Mouse (Mus musculus) E14TG2a.4 (cell line): ENCODE results near the gene Rabep2.

ENCODE experiments used
- H3K27me3 ChIP-seq: 2 replicates; pipeline ENCODE4 v1.6.1; 2014; ENCODE audit warnings: low read length, control low read depth; ENCODE audit not compliant: insufficient read depth
- H3K36me3 ChIP-seq: 2 replicates; pipeline ENCODE4 v1.6.1; 2014; ENCODE audit warnings: low read length, control low read depth; ENCODE audit not compliant: insufficient read depth
- H3K4me1 ChIP-seq: replicated peaks from 2 replicates; pipeline ENCODE4 v1.6.1; 2014; ENCODE audit warnings: low read depth, low read length, control low read depth
- H3K4me3 ChIP-seq: replicated peaks from 2 replicates; pipeline ENCODE4 v1.5.1; 2014; ENCODE audit warnings: mild to moderate bottlenecking, low read length
- H3K9me3 ChIP-seq: 2 replicates; pipeline ENCODE4 v1.6.1; 2014; ENCODE audit warnings: low read length, control low read depth
- CTCF ChIP-seq: conservative IDR thresholded peaks from 2 replicates; pipeline ENCODE4 v1.5.1; 2014; ENCODE audit warnings: low read length
- NANOG ChIP-seq: IDR thresholded peaks from 2 replicates; pipeline ENCODE4 v1.6.1; 2014; ENCODE audit warnings: borderline replicate concordance, low read length, mixed read lengths
- POU5F1 ChIP-seq: IDR thresholded peaks from 2 replicates; pipeline ENCODE4 v1.6.1; 2014; ENCODE audit warnings: low read length, borderline replicate concordance

Gene Rabep2

GRCm38 (mm10) chr7:126408686-126409085, 19.9 kb upstream of the Rabep2 start:
- H3K4me3 ChIP-seq: no peak overlapping the region
- TF ChIP-seq NANOG: no peak
- TF ChIP-seq POU5F1: no peak
- no peak for TF ChIP-seq CTCF
- H3K27me3 ChIP-seq: peaks cover 11% of the 10 kb centered on the region
- no peaks in the 10 kb centered on the region for H3K36me3 ChIP-seq
- H3K9me3 ChIP-seq: no peaks in the 10 kb centered on the region
- H3K4me1 ChIP-seq: peaks cover 12% of the 10 kb centered on the region

- Histone ChIP-seq H3K4me1 (peaks cover 19% of the 10 kb centered on the region), H3K4me3 (no peak overlapping the region), H3K27me3 (peaks cover 11% of the 10 kb centered on the region), H3K9me3 (no peaks in the 10 kb centered on the region), H3K36me3 (no peaks in the 10 kb centered on the region)
- TF ChIP-seq CTCF: no peak
- TF ChIP-seq NANOG: no peak
- no peak for TF ChIP-seq POU5F1
Observed at GRCm38 (mm10) chr7:126411061-126411460, 17.5 kb upstream of the Rabep2 start.

- peaks cover 11% of the 10 kb centered on the region for H3K27me3 ChIP-seq
- H3K4me3 ChIP-seq: no peak within 1 kb of the TSS
- no peaks in the 10 kb centered on the region for H3K9me3 ChIP-seq
- H3K4me1 ChIP-seq: peaks cover 42% of the 10 kb centered on the region
- TF ChIP-seq CTCF (no peak), POU5F1 (no peak), NANOG (no peak)
- H3K36me3 ChIP-seq: no peaks in the 10 kb centered on the region
Observed at GRCm38 (mm10) chr7:126414725-126415124, 13.8 kb upstream of the Rabep2 start, which contains the start of gene Cd19. Gene Cd19 (minus strand): TSS chr7:126414889.

- Histone ChIP-seq H3K36me3 (no peaks in the 10 kb centered on the region), H3K4me1 (peaks cover 42% of the 10 kb centered on the region), H3K4me3 (no peak overlapping the region), H3K9me3 (no peaks in the 10 kb centered on the region), H3K27me3 (peaks cover 4% of the 10 kb centered on the region; the same call in 1 of the 2 replicates)
- TF ChIP-seq POU5F1: no peak
- TF ChIP-seq CTCF: no peak
- TF ChIP-seq NANOG: no peak
Observed at GRCm38 (mm10) chr7:126416615-126417014, 11.9 kb upstream of the Rabep2 start.

- Histone ChIP-seq H3K4me3 (no peak overlapping the region), H3K36me3 (no peaks in the 10 kb centered on the region), H3K9me3 (no peaks in the 10 kb centered on the region), H3K4me1 (peaks cover 42% of the 10 kb centered on the region), H3K27me3 (no peaks in the 10 kb centered on the region)
- TF ChIP-seq NANOG (no peak), CTCF (no peak), POU5F1 (no peak)
Observed at GRCm38 (mm10) chr7:126417045-126417444, 11.5 kb upstream of the Rabep2 start.

GRCm38 (mm10) chr7:126417606-126418005, 11.0 kb upstream of the Rabep2 start:
- H3K4me3 ChIP-seq: no peak overlapping the region
- H3K27me3 ChIP-seq: no peaks in the 10 kb centered on the region
- no peaks in the 10 kb centered on the region for H3K9me3 ChIP-seq
- H3K36me3 ChIP-seq: no peaks in the 10 kb centered on the region
- no peak for TF ChIP-seq NANOG
- no peak for TF ChIP-seq CTCF
- peaks cover 41% of the 10 kb centered on the region for H3K4me1 ChIP-seq

GRCm38 (mm10) chr7:126418496-126418895, 10.1 kb upstream of the Rabep2 start:
- TF ChIP-seq CTCF (no peak), POU5F1 (no peak), NANOG (no peak)
- Histone ChIP-seq H3K9me3 (no peaks in the 10 kb centered on the region), H3K36me3 (no peaks in the 10 kb centered on the region), H3K4me1 (peaks cover 32% of the 10 kb centered on the region), H3K4me3 (no peak overlapping the region), H3K27me3 (no peaks in the 10 kb centered on the region)

- Histone ChIP-seq H3K36me3 (no peaks in the 10 kb centered on the region), H3K4me3 (no peak overlapping the region), H3K9me3 (no peaks in the 10 kb centered on the region), H3K27me3 (no peaks in the 10 kb centered on the region), H3K4me1 (peaks cover 16% of the 10 kb centered on the region)
- TF ChIP-seq CTCF (no peak), NANOG (no peak), POU5F1 (no peak)
Observed at GRCm38 (mm10) chr7:126421756-126422155, 6.8 kb upstream of the Rabep2 start.

GRCm38 (mm10) chr7:126424161-126424560, 4.4 kb upstream of the Rabep2 start:
- Histone ChIP-seq H3K36me3 (no peaks in the 10 kb centered on the region), H3K4me1 (peaks cover 16% of the 10 kb centered on the region), H3K4me3 (no peak overlapping the region), H3K27me3 (peaks cover 8% of the 10 kb centered on the region), H3K9me3 (no peaks in the 10 kb centered on the region)
- TF ChIP-seq CTCF (no peak), POU5F1 (no peak), NANOG (no peak)
